Comparison of ENCODE assay signal across 10 mouse cellular contexts in genomic region chr9:50038231-50038630, GRCm38 (mm10).
A peak's percentile ranks its signal among the peaks of the same experiment; 100 is the strongest.
DNase-seq lines count a peak whose midpoint lies in the region; ATAC-seq and TF ChIP-seq lines count a peak whose summit lies in the region.
"Had no signal": no experiment of that assay in that cellular context is flagged by ENCODE, and none has a peak within 500 bp of the region (broad histone marks: within the 10 kb centered on the region; RNA-seq: fewer than 3 reads in every experiment).

No protein-coding gene starts in this region.

- H3K4me3 ChIP-seq in lung, embryonic 15.5 days: no peak overlapping the region
- H3K4me3 ChIP-seq in lung, adult 2 months (replicated peaks; ENCODE audit: extremely low read depth, low read depth, low read length): no peak overlapping the region
- H3K4me3 ChIP-seq in embryonic facial prominence, embryonic 10.5 days: no peak overlapping the region
- H3K4me3 ChIP-seq: heart, embryonic 13.5 days; left cerebral cortex, adult 2 months had no signal

- no peak overlapping the region for H3K27ac ChIP-seq in lung, embryonic 15.5 days
- peak overlapping the region; percentile 40; the same call in 1 of the 2 replicates for H3K27ac ChIP-seq in embryonic facial prominence, embryonic 10.5 days (replicated peaks)
- H3K27ac ChIP-seq: heart, embryonic 13.5 days; left cerebral cortex, adult 2 months had no signal

- peaks cover 5% of the 10 kb centered on the region; the same call in 1 of the 2 replicates for H3K4me1 ChIP-seq in lung, embryonic 15.5 days
- H3K4me1 ChIP-seq in lung, adult 2 months (ENCODE audit: control insufficient read depth, insufficient read depth, low read length): no peaks in the 10 kb centered on the region
- peaks cover 14% of the 10 kb centered on the region for H3K4me1 ChIP-seq in embryonic facial prominence, embryonic 10.5 days

- no peak for TF ChIP-seq POLR2A in lung, adult 2 months (IDR thresholded peaks at IDR 0.05; ENCODE audit: borderline replicate concordance, extremely low read depth, low read depth, low read length)

- peak; percentile 35; the same call in 1 of the 2 replicates for ATAC-seq in lung, embryonic 15.5 days (ENCODE audit: borderline replicate concordance, extremely low read depth, low FRiP score, low TSS enrichment)

- peak; percentile 10 to 24 for DNase-seq in cerebellum, postnatal 36 days
- DNase-seq in cerebellum, adult 9-10 months: no peak
- DNase-seq in lung, adult 2 months: no peak
- DNase-seq in embryonic facial prominence, embryonic 10.5 days (ENCODE audit: low spot score): no peak
- DNase-seq in kidney, postnatal 36 days: peak; percentile 2 to 26
- DNase-seq in urinary bladder, postnatal 25 days (ENCODE audit: low spot score): no peak
- DNase-seq in T-cell, adult 2 months (ENCODE audit: low spot score): no peak

- no peaks in the 10 kb centered on the region for H3K27me3 ChIP-seq in lung, embryonic 15.5 days
- no peaks in the 10 kb centered on the region for H3K27me3 ChIP-seq in embryonic facial prominence, embryonic 10.5 days (replicated peaks; ENCODE audit: low read depth, poor library complexity, severe bottlenecking)
- H3K27me3 ChIP-seq: heart, embryonic 13.5 days had no signal

- H3K4me2 ChIP-seq in lung, embryonic 15.5 days: no peak overlapping the region
- H3K4me2 ChIP-seq: heart, embryonic 13.5 days had no signal

- 34% methylated on average over 11 of the region's 11 CpGs for WGBS in lung, embryonic 15.5 days
- 34% methylated on average over 11 of the region's 11 CpGs for WGBS in lung, adult 2 months
- 52% methylated on average over 11 of the region's 11 CpGs for WGBS in embryonic facial prominence, embryonic 10.5 days

- TF ChIP-seq CTCF in lung, adult 2 months (IDR thresholded peaks at IDR 0.05; ENCODE audit: insufficient read depth, low read length): no peak

- no peaks in the 10 kb centered on the region for H3K9me3 ChIP-seq in lung, embryonic 15.5 days
- no peaks in the 10 kb centered on the region for H3K9me3 ChIP-seq in embryonic facial prominence, embryonic 10.5 days
- H3K9me3 ChIP-seq: heart, embryonic 13.5 days had no signal

- H3K36me3 ChIP-seq in lung, embryonic 15.5 days: no peaks in the 10 kb centered on the region
- no peaks in the 10 kb centered on the region for H3K36me3 ChIP-seq in embryonic facial prominence, embryonic 10.5 days (replicated peaks)
- H3K36me3 ChIP-seq: heart, embryonic 13.5 days had no signal

- no peak overlapping the region for H3K9ac ChIP-seq in lung, embryonic 15.5 days
- H3K9ac ChIP-seq: heart, embryonic 13.5 days had no signal

Comparison
In these comparisons a context has a peak if more than half of its experiments do, and no peak if none do; other contexts are left out.
1. DNase-seq: peak in cerebellum, postnatal 36 days (2 of 2) and kidney, postnatal 36 days (2 of 2); none in cerebellum, adult 9-10 months (single experiment), lung, adult 2 months (single experiment), embryonic facial prominence, embryonic 10.5 days (single experiment), urinary bladder, postnatal 25 days (single experiment) and T-cell, adult 2 months (single experiment).